Mouse (Mus musculus): ENCODE data around the gene Gabrp. TPM values are rescaled to one million over a fixed set of nuclear protein-coding genes. Genes with fewer than 3 reads are reported as not detected.

Gene Gabrp
- polyA plus RNA-seq, 1 experiment from 2014 or later: 0.28 TPM

GRCm38 (mm10) chr11:33570413-33570812 lies 8.3 kb downstream of the Gabrp start:
- H3K27ac ChIP-seq (replicated peaks): no peak overlapping the region
- no peak for ATAC-seq (ENCODE audit: low FRiP score, low TSS enrichment)
- no peaks in the 10 kb centered on the region for H3K36me3 ChIP-seq (ENCODE audit: control insufficient read depth, insufficient read depth, low read length)
- H3K4me1 ChIP-seq (replicated peaks; ENCODE audit: control insufficient read depth, insufficient read depth): no peaks in the 10 kb centered on the region
- TF ChIP-seq EP300 (optimal IDR thresholded peaks at IDR 0.05): no peak
- peak; percentile 62 for TF ChIP-seq CTCF (IDR thresholded peaks at IDR 0.05; ENCODE audit: low read depth)
- H3K9me3 ChIP-seq (ENCODE audit: control insufficient read depth, low read length): no peaks in the 10 kb centered on the region
- H3K4me2 ChIP-seq (replicated peaks; ENCODE audit: low read depth): no peak overlapping the region
- peak; percentile 26 for DNase-seq (ENCODE audit: low spot score)
- no peak overlapping the region for H3K9ac ChIP-seq (ENCODE audit: low read length)
- no peak overlapping the region for H3K4me3 ChIP-seq (ENCODE audit: low read depth, low read length)
- H3K27me3 ChIP-seq (ENCODE audit: control insufficient read depth, insufficient read depth, low read length): no peaks in the 10 kb centered on the region

GRCm38 (mm10) chr11:33563921-33564320 lies 14.8 kb downstream of the Gabrp start:
- 76% methylated on average over 2 of the region's 2 CpGs for WGBS
- Histone ChIP-seq H3K9ac (ENCODE audit: low read length) (no peak overlapping the region), H3K4me1 (replicated peaks; ENCODE audit: control insufficient read depth, insufficient read depth) (no peaks in the 10 kb centered on the region), H3K9me3 (ENCODE audit: control insufficient read depth, low read length) (no peaks in the 10 kb centered on the region), H3K27ac (replicated peaks) (no peak overlapping the region), H3K4me3 (ENCODE audit: low read depth, low read length) (no peak overlapping the region), H3K4me2 (replicated peaks; ENCODE audit: low read depth) (no peak overlapping the region), H3K27me3 (ENCODE audit: control insufficient read depth, insufficient read depth, low read length) (no peaks in the 10 kb centered on the region), H3K36me3 (ENCODE audit: control insufficient read depth, insufficient read depth, low read length) (no peaks in the 10 kb centered on the region)
- no peak for ATAC-seq (ENCODE audit: low FRiP score, low TSS enrichment)
- DNase-seq (ENCODE audit: low spot score): no peak
- TF ChIP-seq CTCF (IDR thresholded peaks at IDR 0.05; ENCODE audit: low read depth) (no peak), EP300 (optimal IDR thresholded peaks at IDR 0.05) (no peak)

GRCm38 (mm10) chr11:33554123-33554522 lies 24.6 kb downstream of the Gabrp start:
- no peaks in the 10 kb centered on the region for H3K4me1 ChIP-seq (replicated peaks; ENCODE audit: control insufficient read depth, insufficient read depth)
- WGBS: 72% methylated on average over 8 of the region's 8 CpGs
- no peak overlapping the region for H3K9ac ChIP-seq (ENCODE audit: low read length)
- H3K27ac ChIP-seq (replicated peaks): no peak overlapping the region
- H3K9me3 ChIP-seq (ENCODE audit: control insufficient read depth, low read length): no peaks in the 10 kb centered on the region
- H3K4me3 ChIP-seq (ENCODE audit: low read depth, low read length): no peak overlapping the region
- DNase-seq (ENCODE audit: low spot score): peak; percentile 16
- H3K36me3 ChIP-seq (ENCODE audit: control insufficient read depth, insufficient read depth, low read length): no peaks in the 10 kb centered on the region
- no peaks in the 10 kb centered on the region for H3K27me3 ChIP-seq (ENCODE audit: control insufficient read depth, insufficient read depth, low read length)
- TF ChIP-seq EP300 (optimal IDR thresholded peaks at IDR 0.05): no peak
- TF ChIP-seq CTCF (IDR thresholded peaks at IDR 0.05; ENCODE audit: low read depth): peak; percentile 76
- ATAC-seq (ENCODE audit: low FRiP score, low TSS enrichment): no peak
- H3K4me2 ChIP-seq (replicated peaks; ENCODE audit: low read depth): no peak overlapping the region

- Histone ChIP-seq H3K4me2 (replicated peaks; ENCODE audit: low read depth) (no peak overlapping the region), H3K4me3 (ENCODE audit: low read depth, low read length) (no peak overlapping the region), H3K4me1 (replicated peaks; ENCODE audit: control insufficient read depth, insufficient read depth) (no peaks in the 10 kb centered on the region), H3K27ac (replicated peaks) (no peak overlapping the region), H3K36me3 (ENCODE audit: control insufficient read depth, insufficient read depth, low read length) (no peaks in the 10 kb centered on the region), H3K9ac (ENCODE audit: low read length) (no peak overlapping the region), H3K27me3 (ENCODE audit: control insufficient read depth, insufficient read depth, low read length) (no peaks in the 10 kb centered on the region), H3K9me3 (ENCODE audit: control insufficient read depth, low read length) (no peaks in the 10 kb centered on the region)
- ATAC-seq (ENCODE audit: low FRiP score, low TSS enrichment) (no peak), DNase-seq (ENCODE audit: low spot score) (no peak)
- TF ChIP-seq CTCF (IDR thresholded peaks at IDR 0.05; ENCODE audit: low read depth) (no peak), EP300 (optimal IDR thresholded peaks at IDR 0.05) (no peak)
- 77% methylated on average over 14 of the region's 14 CpGs for WGBS
Observed at GRCm38 (mm10) chr11:33550861-33551560, 27.7 kb downstream of the Gabrp start.

- no peak overlapping the region for H3K9ac ChIP-seq (ENCODE audit: low read length)
- H3K4me3 ChIP-seq (ENCODE audit: low read depth, low read length): no peak overlapping the region
- H3K4me2 ChIP-seq (replicated peaks; ENCODE audit: low read depth): no peak overlapping the region
- H3K27ac ChIP-seq (replicated peaks): no peak overlapping the region
- H3K36me3 ChIP-seq (ENCODE audit: control insufficient read depth, insufficient read depth, low read length): no peaks in the 10 kb centered on the region
- 67% methylated on average over 2 of the region's 2 CpGs for WGBS
- TF ChIP-seq EP300 (optimal IDR thresholded peaks at IDR 0.05) (no peak), CTCF (IDR thresholded peaks at IDR 0.05; ENCODE audit: low read depth) (no peak)
- no peak for DNase-seq (ENCODE audit: low spot score)
- no peaks in the 10 kb centered on the region for H3K9me3 ChIP-seq (ENCODE audit: control insufficient read depth, low read length)
- H3K4me1 ChIP-seq (replicated peaks; ENCODE audit: control insufficient read depth, insufficient read depth): no peaks in the 10 kb centered on the region
- no peaks in the 10 kb centered on the region for H3K27me3 ChIP-seq (ENCODE audit: control insufficient read depth, insufficient read depth, low read length)
- ATAC-seq (ENCODE audit: low FRiP score, low TSS enrichment): no peak
Observed at GRCm38 (mm10) chr11:33547386-33547785, 31.4 kb downstream of the Gabrp start.

GRCm38 (mm10) chr11:33544945-33545344 lies 33.8 kb downstream of the Gabrp start:
- Histone ChIP-seq H3K36me3 (ENCODE audit: control insufficient read depth, insufficient read depth, low read length) (no peaks in the 10 kb centered on the region), H3K27me3 (ENCODE audit: control insufficient read depth, insufficient read depth, low read length) (no peaks in the 10 kb centered on the region), H3K4me1 (replicated peaks; ENCODE audit: control insufficient read depth, insufficient read depth) (no peaks in the 10 kb centered on the region), H3K27ac (replicated peaks) (no peak overlapping the region), H3K9me3 (ENCODE audit: control insufficient read depth, low read length) (no peaks in the 10 kb centered on the region), H3K4me2 (replicated peaks; ENCODE audit: low read depth) (no peak overlapping the region), H3K4me3 (ENCODE audit: low read depth, low read length) (no peak overlapping the region), H3K9ac (ENCODE audit: low read length) (no peak overlapping the region)
- no peak for TF ChIP-seq CTCF (IDR thresholded peaks at IDR 0.05; ENCODE audit: low read depth)
- no peak for TF ChIP-seq EP300 (optimal IDR thresholded peaks at IDR 0.05)
- ATAC-seq (ENCODE audit: low FRiP score, low TSS enrichment) (no peak), DNase-seq (ENCODE audit: low spot score) (no peak)
- 94% methylated on average over 2 of the region's 2 CpGs for WGBS

Measured in stomach, postnatal 0 days (tissue).